Mouse (Mus musculus): ENCODE measurements around the gene Tomm20.

DNA sequence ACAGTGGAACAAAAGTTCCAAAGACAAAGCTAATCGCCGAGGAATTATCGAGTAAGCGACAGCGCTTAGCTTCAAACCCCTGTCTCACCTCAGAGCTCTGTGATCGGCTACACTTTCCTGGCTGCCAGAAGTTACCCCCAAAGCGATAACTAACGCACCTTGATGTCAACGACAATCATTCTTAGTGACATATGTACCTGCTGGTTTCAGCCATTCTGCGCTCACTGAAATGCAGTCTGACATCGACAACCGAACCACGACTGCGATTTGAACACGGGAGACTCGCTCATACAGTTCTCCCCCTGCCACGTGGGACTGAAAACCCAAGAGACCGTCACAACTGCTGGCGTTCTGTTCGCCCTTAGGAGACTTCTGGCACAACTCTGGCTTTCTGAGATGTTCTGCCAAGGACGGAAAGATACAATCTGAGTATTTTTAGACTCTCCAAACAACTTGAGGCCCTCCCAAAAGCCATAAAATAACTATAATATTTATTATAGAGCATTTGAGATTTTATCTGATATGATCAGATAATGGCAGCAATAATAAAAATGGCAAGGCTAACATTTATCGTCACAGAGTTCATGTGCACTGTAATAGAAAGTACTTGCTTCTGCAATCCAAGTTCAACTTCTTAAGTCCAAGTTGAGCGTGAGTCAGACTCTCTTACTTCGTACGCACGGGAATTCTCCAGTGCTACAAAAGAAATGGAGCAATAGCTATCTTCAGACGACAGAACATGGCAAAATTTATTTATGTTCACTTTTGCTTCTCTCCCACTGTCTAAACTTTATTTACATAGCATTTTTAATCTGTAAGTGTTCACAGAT is 33.7 kb upstream of the Tomm20 start:
- TF ChIP-seq CTCF (conservative IDR thresholded peaks at IDR 0.05; ENCODE audit: low read length) (no peak), POU5F1 (IDR thresholded peaks at IDR 0.05; ENCODE audit: borderline replicate concordance, low read length) (no peak), NANOG (IDR thresholded peaks at IDR 0.05; ENCODE audit: borderline replicate concordance, low read length) (no peak)

Measured in E14TG2a.4 (cell line).